Mouse (Mus musculus) adrenal gland, postnatal 14 days (tissue): Measurements from ENCODE around the gene Alk. TPM values are rescaled to one million over a fixed set of nuclear protein-coding genes. Genes with fewer than 3 reads are reported as not detected.

Experiments used
- DNase-seq: peaks from one replicate; pipeline ENCODE4 v3.0.0; 2021; ENCODE audit warnings: mixed read lengths
- total RNA-seq: library from RNA; stranded (reverse); gene quantifications from 2 replicates; pipeline ENCODE4 v1.2.3, GENCODE M21; 2021

The Alk gene
- total RNA-seq, 1 experiment from 2014 or later = not detected

DNA sequence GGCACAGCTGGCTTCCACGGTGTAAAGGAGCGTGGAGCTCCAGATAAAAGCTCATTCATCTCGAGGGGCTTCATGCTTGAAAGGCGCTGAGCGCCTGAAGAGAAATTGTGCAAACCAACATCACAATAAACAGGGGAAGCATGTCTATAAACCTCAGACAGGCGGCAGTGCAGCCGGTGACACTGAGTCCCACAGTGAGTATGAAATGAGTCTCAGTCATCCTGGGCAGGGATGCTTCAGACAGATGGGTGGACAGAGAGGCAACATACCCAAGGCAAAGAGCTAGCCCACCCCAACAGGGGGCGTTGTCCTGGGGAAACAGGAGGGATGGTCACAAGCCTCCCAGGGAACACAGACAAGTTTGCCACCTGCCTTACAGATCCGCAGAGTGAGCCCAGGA is 460.0 kb downstream of the Alk start:
- DNase-seq = no peak

DNA sequence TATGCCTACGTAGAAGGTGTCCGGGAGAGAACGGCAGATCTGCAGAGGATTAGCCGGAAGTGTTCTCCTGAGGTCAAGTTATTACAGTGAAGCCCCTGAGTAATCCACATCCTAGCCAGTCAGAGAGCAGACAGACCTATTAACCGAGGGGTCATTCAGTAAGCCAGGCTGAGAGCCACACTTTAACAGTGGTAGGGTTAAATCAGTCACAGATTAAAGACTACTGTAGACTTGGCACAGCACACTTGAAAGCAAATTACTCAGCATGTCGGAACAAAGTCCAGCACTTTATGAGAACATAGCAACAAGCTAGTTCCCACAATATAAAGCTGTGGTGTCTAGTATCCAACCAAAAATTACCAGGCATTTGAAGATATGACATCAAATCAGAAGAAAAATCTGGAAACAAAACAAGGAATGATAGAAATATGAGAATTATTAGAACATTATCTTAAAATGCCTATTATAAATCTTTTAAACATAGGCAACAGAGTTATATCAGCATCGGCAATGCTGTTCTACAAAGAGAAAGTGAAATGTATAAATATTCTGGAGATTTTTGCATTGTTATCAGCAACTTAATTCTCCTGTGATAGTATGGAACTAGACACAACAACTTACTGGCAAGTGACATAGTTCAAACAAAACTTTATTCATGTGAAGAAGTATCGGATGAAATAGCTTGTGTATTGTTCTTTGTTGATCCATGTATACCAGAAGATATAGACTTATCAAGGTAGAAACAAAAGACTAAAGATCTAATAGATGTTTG is 472.1 kb downstream of the Alk start:
- no peak for DNase-seq

DNA sequence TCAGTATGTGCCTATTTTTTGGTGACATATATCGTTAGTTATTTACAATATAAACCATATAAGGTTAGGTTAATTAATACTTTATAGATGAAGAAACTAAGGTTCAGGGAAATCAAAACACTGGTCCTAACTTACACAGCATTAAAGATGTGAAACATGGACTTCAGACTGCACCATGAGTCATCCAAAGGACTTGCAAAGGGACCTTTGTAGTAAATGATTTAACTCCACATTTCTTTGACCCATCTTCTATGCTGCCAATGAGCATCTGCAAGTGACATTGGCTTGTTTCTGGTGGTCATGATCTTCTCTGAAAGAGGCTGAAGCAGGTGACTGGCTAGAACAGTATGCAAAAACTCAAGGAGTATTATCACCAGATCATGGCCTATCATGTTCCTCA is 482.8 kb downstream of the Alk start:
- DNase-seq = no peak

GRCm38 (mm10) chr17:72120278-72120677 is 484.1 kb downstream of the Alk start:
- no peak for DNase-seq

GRCm38 (mm10) chr17:72118376-72118775 is 486.1 kb downstream of the Alk start:
- DNase-seq = no peak

DNA sequence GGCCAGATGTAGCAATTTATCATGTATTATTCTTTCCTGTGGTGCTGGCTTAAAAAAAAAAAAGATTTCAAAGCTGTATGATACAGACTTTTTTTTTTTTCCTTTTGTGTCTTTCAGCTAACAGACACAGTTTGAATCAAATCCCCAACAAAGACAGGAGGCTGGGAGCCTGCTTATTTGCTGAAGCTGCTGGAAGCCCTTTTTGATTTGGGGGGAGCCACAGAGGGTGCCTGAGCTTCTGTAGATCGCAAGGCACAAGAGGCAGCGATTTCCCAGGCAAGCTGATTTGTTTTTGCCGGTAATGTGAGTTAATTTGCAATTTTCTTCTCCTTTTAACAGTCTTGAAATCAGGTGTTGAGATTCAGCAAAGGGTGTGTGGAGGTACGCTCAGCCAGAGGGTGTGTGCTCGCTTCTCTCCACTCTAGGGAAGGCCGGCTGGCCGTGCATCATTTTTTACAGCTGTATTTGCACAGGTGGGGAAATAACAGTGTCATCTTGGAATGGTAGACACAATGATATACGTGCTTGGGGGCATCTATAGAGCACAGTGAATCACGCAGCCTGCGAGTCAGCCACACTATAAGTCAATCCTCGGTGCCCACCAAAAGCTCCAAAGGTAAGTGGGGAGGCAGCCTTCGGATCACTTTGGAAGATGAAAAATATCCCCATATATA is 489.0 kb downstream of the Alk start:
- no peak for DNase-seq

DNA sequence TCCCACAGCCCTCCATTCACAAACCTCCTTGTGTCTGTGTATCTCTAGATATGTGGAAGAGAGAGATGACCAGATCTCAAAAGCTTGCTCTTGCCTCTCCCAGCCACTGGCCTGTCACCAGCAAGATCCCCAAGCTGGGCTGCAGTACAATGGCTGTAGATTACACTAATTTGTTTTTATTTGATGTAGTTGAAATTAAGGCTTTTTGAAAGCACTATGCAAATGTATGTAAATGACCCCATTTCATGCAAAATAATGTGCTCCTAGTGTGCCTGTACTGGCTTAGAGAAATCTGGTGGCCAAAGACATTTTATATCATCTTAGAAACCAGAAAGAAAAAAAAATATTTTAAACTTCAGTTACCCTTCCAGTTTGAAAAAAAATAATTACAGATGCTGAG is 492.4 kb downstream of the Alk start:
- DNase-seq = no peak

- no peak for DNase-seq
Observed at GRCm38 (mm10) chr17:72111528-72111927, 492.9 kb downstream of the Alk start.

DNA sequence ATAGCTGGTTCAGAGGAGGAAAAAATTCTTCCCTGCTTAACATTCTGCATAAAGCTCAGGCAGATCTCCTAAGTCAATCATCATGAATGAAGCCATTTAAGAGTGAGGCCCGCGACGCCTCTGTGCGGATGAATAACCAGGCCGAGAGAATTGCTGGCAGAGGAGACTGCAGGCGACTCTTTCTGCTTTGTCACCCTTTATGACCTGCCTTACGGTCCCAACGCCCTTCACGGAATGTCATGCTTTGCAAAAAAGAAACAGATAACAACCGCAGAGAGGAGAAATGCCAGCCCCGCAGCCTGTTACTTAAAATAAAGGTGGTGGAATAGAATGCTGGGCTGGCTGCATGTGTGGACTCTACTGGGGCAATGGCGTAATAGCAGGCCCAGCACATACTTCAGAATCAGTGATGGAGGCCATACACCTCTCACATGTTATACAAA is 517.1 kb downstream of the Alk start:
- no peak for DNase-seq

- DNase-seq = no peak
Observed at GRCm38 (mm10) chr17:72081396-72081795, 523.0 kb downstream of the Alk start.

DNA sequence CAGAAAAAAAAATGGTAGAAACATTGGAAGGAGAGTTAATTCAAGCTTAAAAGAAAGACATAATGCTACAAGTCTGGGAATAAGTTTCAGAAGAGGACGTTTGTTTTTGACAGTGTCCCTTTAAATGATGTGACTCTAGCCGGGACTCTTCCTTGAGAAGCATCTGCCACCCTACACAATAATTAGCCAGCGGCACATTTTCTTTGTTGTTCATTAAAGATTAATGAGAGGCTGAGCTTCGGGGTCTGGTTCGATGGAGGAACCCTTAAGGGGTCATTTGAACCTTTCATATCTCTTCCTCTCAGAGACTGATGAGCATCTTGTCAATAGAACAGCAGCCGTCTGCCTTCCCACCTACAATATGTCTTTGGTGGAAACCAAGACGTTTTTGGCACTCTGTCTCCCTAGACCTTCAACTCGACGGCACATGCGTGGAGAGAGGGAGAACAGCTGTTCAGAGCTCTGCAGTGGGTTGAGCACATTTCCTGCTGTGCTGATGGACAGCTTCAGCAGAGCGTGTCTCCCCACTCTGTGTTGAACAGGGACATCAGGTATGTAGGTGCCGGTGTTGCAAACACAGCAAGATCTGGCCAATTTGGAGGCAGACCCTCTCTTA is 528.0 kb downstream of the Alk start:
- no peak for DNase-seq

DNA sequence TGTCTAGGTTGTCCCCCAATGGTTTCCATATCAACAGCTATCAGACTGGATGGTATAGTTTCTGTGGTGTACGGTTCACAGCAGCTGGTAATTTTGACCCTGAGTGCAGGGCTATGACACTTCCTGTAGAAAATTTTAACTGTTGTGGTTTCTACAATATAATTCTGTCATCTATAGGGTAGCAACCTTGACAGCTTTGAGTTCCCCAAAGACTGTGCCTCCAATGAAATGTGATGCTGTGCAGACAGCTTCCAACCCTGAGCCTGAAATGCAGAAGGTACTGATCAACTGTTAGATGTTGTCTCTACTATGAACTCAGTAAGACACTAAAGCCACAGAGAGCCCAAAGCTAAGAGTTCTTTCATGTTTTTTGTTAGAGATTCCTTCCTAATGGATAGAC is 532.6 kb downstream of the Alk start:
- no peak for DNase-seq

GRCm38 (mm10) chr17:72068176-72068575 is 536.3 kb downstream of the Alk start:
- DNase-seq = no peak

DNA sequence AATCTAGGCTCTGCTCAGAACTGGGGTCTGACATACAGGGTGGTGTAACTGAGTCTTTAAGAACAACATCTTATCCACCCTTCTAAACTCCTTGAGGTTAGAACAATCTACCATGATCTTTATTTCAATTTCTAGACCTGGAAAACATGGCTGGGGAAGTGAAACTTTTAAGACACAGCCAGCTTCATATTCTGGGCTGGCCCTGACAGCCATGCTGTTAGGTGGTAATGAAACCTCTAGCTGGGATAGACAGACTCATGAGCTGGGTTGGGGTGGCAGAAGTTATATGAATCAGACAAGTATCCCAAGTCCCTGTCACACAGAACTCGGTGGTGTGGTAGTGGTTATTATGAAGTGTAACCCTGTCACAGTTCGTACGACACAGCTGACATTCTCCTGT is 541.4 kb downstream of the Alk start:
- DNase-seq = no peak

GRCm38 (mm10) chr17:72059312-72059711 is 545.1 kb downstream of the Alk start:
- no peak for DNase-seq

GRCm38 (mm10) chr17:72045671-72046070 is 558.8 kb downstream of the Alk start:
- no peak for DNase-seq

DNA sequence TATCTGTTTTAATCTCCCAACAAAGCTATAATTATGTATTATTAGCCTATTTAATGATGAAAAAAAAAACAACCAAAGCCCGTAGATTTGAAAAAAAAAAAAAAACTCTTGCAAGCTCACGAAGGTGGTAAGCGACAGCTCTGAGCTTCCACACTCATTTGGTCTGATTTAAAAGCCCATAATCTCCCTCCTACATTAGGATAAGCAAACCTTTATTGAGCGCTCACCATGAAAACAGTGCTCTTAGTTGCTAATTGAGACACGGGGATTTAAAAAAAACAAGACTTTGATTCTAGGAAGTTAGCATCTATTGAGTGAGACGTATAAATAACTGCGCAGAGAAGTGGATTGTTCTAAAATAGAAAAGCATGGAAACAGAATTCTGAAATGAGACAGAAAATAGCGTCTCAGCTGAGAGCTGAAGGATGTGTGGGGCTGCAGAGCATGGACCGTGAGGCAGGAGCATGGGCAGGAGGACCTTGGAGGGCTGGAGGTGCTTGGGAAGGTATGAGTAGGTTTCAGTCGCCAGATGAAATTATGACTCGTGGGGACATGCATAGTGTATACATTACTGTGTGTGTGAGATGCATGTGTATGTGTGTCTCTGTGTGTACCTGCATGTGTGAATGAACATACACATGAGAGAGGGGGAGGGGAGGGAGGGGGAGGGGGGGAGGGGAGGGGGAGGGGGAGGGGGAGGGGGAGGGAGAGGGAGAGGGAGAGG is 560.6 kb downstream of the Alk start:
- DNase-seq = no peak

DNA sequence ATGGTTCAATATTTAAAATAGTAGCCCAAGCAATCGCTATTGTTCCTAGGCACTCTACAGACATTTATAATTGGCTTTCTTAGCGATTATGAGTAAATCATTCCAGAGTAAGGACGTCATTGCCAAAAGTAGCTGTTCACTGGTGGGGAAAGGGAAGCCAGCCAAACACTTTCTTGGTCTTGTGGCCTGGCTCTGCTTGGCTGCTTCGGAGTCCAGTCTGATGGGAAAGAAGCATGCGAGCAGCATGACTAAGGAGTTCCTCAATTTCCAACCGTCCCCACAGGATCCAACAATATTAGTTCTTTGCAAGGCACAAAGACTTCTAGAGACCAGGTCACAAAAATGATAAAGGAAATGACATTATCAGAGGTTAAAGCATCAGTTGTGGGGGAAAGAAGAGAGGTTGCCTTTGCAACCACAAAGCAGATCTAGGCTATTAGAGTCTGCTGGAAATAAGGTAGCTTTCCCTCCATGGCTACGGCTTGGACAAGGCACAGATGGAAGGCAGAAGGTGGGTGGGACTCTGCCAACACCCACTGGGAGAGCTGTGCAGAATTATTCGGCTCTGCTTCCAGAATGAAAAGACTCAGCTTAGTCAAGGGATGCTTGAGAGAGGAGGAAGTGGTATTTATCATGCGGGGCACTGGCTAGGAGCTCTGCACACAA is 561.3 kb downstream of the Alk start:
- no peak for DNase-seq

DNA sequence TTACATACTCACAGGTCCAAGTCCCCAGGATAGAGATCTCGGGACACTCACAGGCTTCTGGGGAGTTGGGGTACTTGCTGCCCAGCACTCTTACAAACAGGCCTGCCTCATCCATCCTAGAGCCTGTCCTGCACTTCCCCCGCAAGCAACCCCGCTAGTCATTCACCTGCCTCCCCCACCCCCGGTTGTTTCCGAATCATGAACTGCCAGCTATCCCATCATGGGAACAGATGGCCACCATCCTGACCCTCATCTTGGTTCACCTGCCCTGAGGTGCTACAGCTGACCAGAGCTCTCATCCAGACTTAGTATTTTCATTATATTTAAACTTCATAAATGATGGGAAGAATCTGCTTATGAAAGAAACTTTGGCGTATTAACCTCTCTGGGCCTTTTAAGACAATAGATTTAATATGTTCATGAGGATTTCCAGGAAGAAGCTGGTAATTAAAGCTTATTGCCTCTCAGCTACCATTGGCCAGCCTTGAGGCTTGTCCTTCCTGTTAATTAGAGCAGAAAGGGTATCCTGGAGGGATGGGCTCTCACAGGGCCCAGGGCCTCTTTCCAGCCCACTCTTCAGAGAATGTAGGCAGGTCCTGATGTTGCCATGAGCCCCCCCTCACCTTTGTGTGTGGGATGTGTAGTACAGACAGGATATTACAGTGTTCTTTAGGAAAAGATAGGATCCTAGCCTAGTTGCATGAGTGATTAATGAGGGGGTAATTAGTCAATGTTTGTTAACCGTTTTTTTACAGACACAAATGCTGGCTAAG is 565.1 kb downstream of the Alk start:
- no peak for DNase-seq

DNA sequence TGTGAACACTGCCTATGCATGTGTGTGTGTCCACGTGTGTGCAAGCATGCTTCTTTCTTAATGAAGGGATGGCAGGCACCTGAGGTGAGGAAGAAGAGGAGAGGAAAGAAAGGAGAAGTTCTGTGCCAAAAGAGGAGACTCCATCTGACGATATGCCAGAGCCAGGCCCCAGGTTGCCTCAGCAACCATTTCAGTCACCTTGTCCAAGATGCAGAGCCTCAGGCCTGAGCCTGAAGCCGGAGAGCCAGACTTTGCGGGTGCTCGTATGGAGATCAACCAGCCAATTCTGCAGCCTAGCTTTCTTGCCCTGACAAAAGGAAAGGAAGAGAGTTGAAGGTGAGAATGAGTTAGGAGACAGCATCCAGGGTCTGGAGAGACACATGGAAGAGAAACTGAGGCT is 566.1 kb downstream of the Alk start:
- no peak for DNase-seq

GRCm38 (mm10) chr17:72030672-72031071 is 573.8 kb downstream of the Alk start:
- no peak for DNase-seq

- DNase-seq = no peak
Observed at GRCm38 (mm10) chr17:72023323-72023722, 581.1 kb downstream of the Alk start.
